ENCODE assay signal across 8 mouse cellular contexts in the genomic region with DNA sequence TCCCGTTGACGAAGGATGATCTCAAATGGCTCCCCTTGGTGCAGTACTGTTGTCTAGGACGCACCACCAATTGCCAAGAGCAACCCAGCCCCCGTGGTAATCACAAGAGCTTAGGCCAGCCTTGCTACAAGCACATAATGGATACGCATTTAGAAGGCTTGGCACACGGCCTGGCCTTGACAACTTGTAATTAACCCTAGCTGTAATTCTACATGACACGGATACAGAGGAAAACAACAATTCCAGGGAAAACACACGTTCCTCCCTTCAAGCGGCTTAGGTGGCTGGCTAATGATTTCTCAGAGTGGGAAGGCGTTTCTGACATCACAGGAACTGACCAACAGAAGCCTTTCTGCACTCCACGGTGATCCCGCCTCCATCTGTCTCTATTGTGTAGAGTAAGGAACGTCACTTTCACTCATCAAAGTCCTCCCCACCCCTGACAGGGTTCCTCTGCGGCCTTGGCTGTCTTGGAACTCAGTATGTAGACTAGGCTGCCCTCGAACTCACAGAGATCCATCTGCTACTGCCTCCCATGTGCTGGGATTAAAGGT. TPM values are rescaled to one million over a fixed set of nuclear protein-coding genes. Genes with fewer than 3 reads are reported as not detected.
DNase-seq lines count a peak whose midpoint lies in the region; ATAC-seq and TF ChIP-seq lines count a peak whose summit lies in the region.
"Had no signal": no experiment of that assay in that cellular context is flagged by ENCODE, and none has a peak within 500 bp of the region (broad histone marks: within the 10 kb centered on the region; RNA-seq: fewer than 3 reads in every experiment).

No protein-coding gene starts in this region.

- TF ChIP-seq POLR2A in kidney, adult 2 months (IDR thresholded peaks at IDR 0.05; ENCODE audit: low read depth, low read length) = no peak

- peak overlapping the region; percentile 55 for H3K27ac ChIP-seq in forebrain, embryonic 13.5 days
- H3K27ac ChIP-seq in kidney, adult 2 months (ENCODE audit: insufficient read depth, low read depth, low read length) = no peak overlapping the region
- H3K27ac ChIP-seq in neural tube, embryonic 13.5 days (replicated peaks) = no peak overlapping the region
- H3K27ac ChIP-seq in liver, embryonic 12.5 days = no peak overlapping the region
- H3K27ac ChIP-seq: liver, embryonic 13.5 days had no signal

- H3K9ac ChIP-seq in forebrain, embryonic 13.5 days = no peak overlapping the region
- no peak overlapping the region for H3K9ac ChIP-seq in neural tube, embryonic 13.5 days
- H3K9ac ChIP-seq in liver, embryonic 12.5 days = no peak overlapping the region
- H3K9ac ChIP-seq: liver, embryonic 13.5 days had no signal

- no peak for TF ChIP-seq CTCF in kidney, adult 2 months (conservative IDR thresholded peaks at IDR 0.05; ENCODE audit: insufficient read depth, insufficient read length, low read depth, low read length)

- 0 out of 2 replicates have a peak, but pooled peaks cover 2% of the 10 kb centered on the region for H3K27me3 ChIP-seq in forebrain, embryonic 13.5 days
- H3K27me3 ChIP-seq in kidney, adult 2 months (replicated peaks; ENCODE audit: control insufficient read depth, insufficient read depth, low read length) = no peaks in the 10 kb centered on the region
- H3K27me3 ChIP-seq in neural tube, embryonic 13.5 days = peaks cover 11% of the 10 kb centered on the region; the same call in 1 of the 2 replicates
- H3K27me3 ChIP-seq in liver, embryonic 12.5 days (replicated peaks) = no peaks in the 10 kb centered on the region
- H3K27me3 ChIP-seq: liver, embryonic 13.5 days had no signal

- H3K36me3 ChIP-seq in forebrain, embryonic 13.5 days (ENCODE audit: poor library complexity, severe bottlenecking) = no peaks in the 10 kb centered on the region
- H3K36me3 ChIP-seq in kidney, adult 2 months (ENCODE audit: control insufficient read depth, insufficient read depth, low read length) = no peaks in the 10 kb centered on the region
- no peaks in the 10 kb centered on the region for H3K36me3 ChIP-seq in neural tube, embryonic 13.5 days
- H3K36me3 ChIP-seq in liver, embryonic 12.5 days = no peaks in the 10 kb centered on the region
- H3K36me3 ChIP-seq: liver, embryonic 13.5 days had no signal

- H3K4me1 ChIP-seq in forebrain, embryonic 13.5 days = peaks cover 42% of the 10 kb centered on the region
- H3K4me1 ChIP-seq in kidney, adult 2 months (ENCODE audit: control insufficient read depth, insufficient read depth, low read length) = no peaks in the 10 kb centered on the region
- H3K4me1 ChIP-seq in neural tube, embryonic 13.5 days (replicated peaks) = peaks cover 24% of the 10 kb centered on the region
- H3K4me1 ChIP-seq in liver, embryonic 12.5 days = no peaks in the 10 kb centered on the region
- H3K4me1 ChIP-seq: liver, embryonic 13.5 days had no signal

- DNase-seq in left cerebral cortex, postnatal 14 days (ENCODE audit: low spot score in 2 of 2) = peak; percentile 48 to 52
- no peak for DNase-seq in left cerebral cortex, adult 8-10 months (ENCODE audit: low spot score in 2 of 2)
- peak; percentile 46 for DNase-seq in kidney, adult 2 months
- no peak for DNase-seq in urinary bladder, postnatal 25 days (ENCODE audit: low spot score)
- DNase-seq: liver, embryonic 13.5 days had no signal

- intact Hi-C loops in left cerebral cortex, postnatal 14 days (cut with DNase I) = no loop called here

- peak; percentile 91 for ATAC-seq in forebrain, embryonic 13.5 days
- ATAC-seq in neural tube, embryonic 13.5 days (ENCODE audit: low read depth) = peak; percentile 90
- ATAC-seq in liver, embryonic 12.5 days = no peak

- 14% methylated on average over 15 of the region's 15 CpGs for WGBS in forebrain, embryonic 13.5 days
- WGBS in kidney, adult 2 months = 32% methylated on average over 15 of the region's 15 CpGs
- 28% methylated on average over 15 of the region's 15 CpGs for WGBS in neural tube, embryonic 13.5 days
- 74% methylated on average over 15 of the region's 15 CpGs for WGBS in liver, embryonic 12.5 days (ENCODE audit: insufficient replicate concordance)

- H3K9me3 ChIP-seq in forebrain, embryonic 13.5 days (replicated peaks) = no peaks in the 10 kb centered on the region
- no peaks in the 10 kb centered on the region for H3K9me3 ChIP-seq in neural tube, embryonic 13.5 days
- no peaks in the 10 kb centered on the region for H3K9me3 ChIP-seq in liver, embryonic 12.5 days (replicated peaks)
- H3K9me3 ChIP-seq: liver, embryonic 13.5 days had no signal

- peak overlapping the region; percentile 27 for H3K4me2 ChIP-seq in forebrain, embryonic 13.5 days
- peak overlapping the region; percentile 4; the same call in 1 of the 2 replicates for H3K4me2 ChIP-seq in neural tube, embryonic 13.5 days
- no peak overlapping the region for H3K4me2 ChIP-seq in liver, embryonic 12.5 days
- H3K4me2 ChIP-seq: liver, embryonic 13.5 days had no signal

- H3K4me3 ChIP-seq in forebrain, embryonic 13.5 days = no peak overlapping the region
- H3K4me3 ChIP-seq in kidney, adult 2 months (ENCODE audit: insufficient read depth, low read depth, low read length) = no peak overlapping the region
- no peak overlapping the region for H3K4me3 ChIP-seq in neural tube, embryonic 13.5 days
- no peak overlapping the region for H3K4me3 ChIP-seq in liver, embryonic 12.5 days
- H3K4me3 ChIP-seq: liver, embryonic 13.5 days had no signal

RNA-seq across cellular contexts. Expression of a gene that starts 36.7 kb away (rescaled TPM):
- 1 to 10 TPM; 7.6 to 8.9 TPM for total RNA-seq in left cerebral cortex, postnatal 14 days (2021)
- 1 to 10 TPM; 6.2 to 9.0 (median 7.8) TPM for total RNA-seq in left cerebral cortex, adult 8-10 months (2022)
- polyA plus RNA-seq in forebrain, embryonic 13.5 days (2015; fragmentation: Nextera tagmentation; extraction: Ambion mirVana) = 55.4 and 56.7 TPM in 2 replicates
- polyA plus RNA-seq in kidney, adult 2 months (2012; rRNA removed) = 25.7 and 29.2 TPM in 2 replicates
- 36.2 and 37.2 TPM in 2 replicates for polyA plus RNA-seq in neural tube, embryonic 13.5 days (2015; fragmentation: Nextera tagmentation; extraction: Ambion mirVana)
- polyA plus RNA-seq in liver, embryonic 12.5 days (2016; fragmentation: Nextera tagmentation; extraction: Ambion mirVana) = 67.9 and 73.6 TPM in 2 replicates

Comparison
In these comparisons a context has a peak if more than half of its experiments do, and no peak if none do; other contexts are left out.
1. DNase-seq: peak in left cerebral cortex, postnatal 14 days (2 of 2) and kidney, adult 2 months (single experiment); none in left cerebral cortex, adult 8-10 months (0 of 2) and urinary bladder, postnatal 25 days (single experiment).